Mouse (Mus musculus) frontal cortex, adult (tissue): ENCODE measurements around the gene Moxd1.
A peak's percentile ranks its signal among the peaks of the same experiment; 100 is the strongest.

Experiments
- ATAC-seq: cut with Nextera tagmentation; 2 replicates; pipeline ENCODE4 v1.9.2; 2017; ENCODE audit warnings: mild to moderate bottlenecking, moderate library complexity, mixed read lengths; ENCODE audit not compliant: low TSS enrichment

Moxd1 gene

GRCm38 (mm10) chr10:24223449-24224143, at the start of gene Moxd1:
TSS of gene Moxd1 (plus strand) at chr10:24223517.
- ATAC-seq = peak; percentile 57

- peak; percentile 66 for ATAC-seq
These were observed 32.9 kb upstream of the Moxd1 start for GRCm38 (mm10) chr10:24190392-24190791.

GRCm38 (mm10) chr10:24191977-24192376, 31.3 kb upstream of the Moxd1 start:
- peak; percentile 84 for ATAC-seq

- ATAC-seq = no peak
These were observed 24.0 kb upstream of the Moxd1 start for GRCm38 (mm10) chr10:24199303-24199702.

- no peak for ATAC-seq
These were observed 23.2 kb upstream of the Moxd1 start for GRCm38 (mm10) chr10:24200099-24200498.

GRCm38 (mm10) chr10:24210075-24210474, 13.2 kb upstream of the Moxd1 start:
- peak; percentile 59; the same call in 1 of the 2 replicates for ATAC-seq

GRCm38 (mm10) chr10:24213297-24213696, 10.0 kb upstream of the Moxd1 start:
- ATAC-seq = no peak

- no peak for ATAC-seq
These were observed 5.6 kb upstream of the Moxd1 start for GRCm38 (mm10) chr10:24217558-24218268.

GRCm38 (mm10) chr10:24220931-24221330, 2.4 kb upstream of the Moxd1 start:
- ATAC-seq = no peak

GRCm38 (mm10) chr10:24222911-24223310, 406 bp upstream of the Moxd1 start:
- peak; percentile 27; the same call in 1 of the 2 replicates for ATAC-seq

GRCm38 (mm10) chr10:24224591-24224990, 1.3 kb downstream of the Moxd1 start:
- no peak for ATAC-seq

GRCm38 (mm10) chr10:24228318-24229183, 5.2 kb downstream of the Moxd1 start:
- ATAC-seq = no peak

GRCm38 (mm10) chr10:24232281-24232680, 9.0 kb downstream of the Moxd1 start:
- ATAC-seq = no peak

- ATAC-seq = peak; percentile 83
These were observed 12.3 kb downstream of the Moxd1 start for GRCm38 (mm10) chr10:24235426-24236283.

GRCm38 (mm10) chr10:24246815-24247214, 23.5 kb downstream of the Moxd1 start:
- no peak for ATAC-seq

GRCm38 (mm10) chr10:24248116-24248515, 24.8 kb downstream of the Moxd1 start:
- ATAC-seq = no peak

- no peak for ATAC-seq
These were observed 28.3 kb downstream of the Moxd1 start for GRCm38 (mm10) chr10:24251631-24252030.

- ATAC-seq = no peak
These were observed 34.8 kb downstream of the Moxd1 start for GRCm38 (mm10) chr10:24258150-24258549.

- no peak for ATAC-seq
These were observed 35.6 kb downstream of the Moxd1 start for GRCm38 (mm10) chr10:24258885-24259284.

- ATAC-seq = no peak
These were observed 36.7 kb downstream of the Moxd1 start for GRCm38 (mm10) chr10:24259794-24260590.
